Mouse (Mus musculus) ES-Bruce4 (cell line): ENCODE results near the gene Pcbp2. TPM values are rescaled to one million over a fixed set of nuclear protein-coding genes. Genes with fewer than 3 reads are reported as not detected.

Source experiments
- H3K27ac ChIP-seq: 2 replicates; pipeline ENCODE4 v1.5.1; 2012; ENCODE audit warnings: low read length, inconsistent platforms; ENCODE audit not compliant: insufficient read depth
- H3K27me3 ChIP-seq: 2 replicates; pipeline ENCODE4 v1.6.1; 2012; ENCODE audit warnings: mild to moderate bottlenecking, low read length, inconsistent platforms; ENCODE audit not compliant: control insufficient read depth, poor library complexity, insufficient read depth, severe bottlenecking
- H3K36me3 ChIP-seq: 2 replicates; pipeline ENCODE4 v1.6.1; 2012; ENCODE audit warnings: inconsistent platforms, mild to moderate bottlenecking, low read length, moderate library complexity; ENCODE audit not compliant: control insufficient read depth, poor library complexity, insufficient read depth, severe bottlenecking
- H3K4me1 ChIP-seq: one replicate; pipeline ENCODE4 v1.8.1; 2011; ENCODE audit warnings: low read length; ENCODE audit not compliant: control insufficient read depth, insufficient read depth
- H3K4me3 ChIP-seq: 2 replicates; pipeline ENCODE4 v1.5.1; 2011; ENCODE audit warnings: low read depth, mild to moderate bottlenecking, low read length
- H3K9ac ChIP-seq: 2 replicates; pipeline ENCODE4 v1.6.1; 2012; ENCODE audit warnings: low read depth, mild to moderate bottlenecking, inconsistent platforms; ENCODE audit not compliant: poor library complexity, severe bottlenecking
- H3K9me3 ChIP-seq: replicated peaks from 2 replicates; pipeline ENCODE4 v1.6.1; 2012; ENCODE audit warnings: mild to moderate bottlenecking, low read length, inconsistent platforms; ENCODE audit not compliant: control insufficient read depth, poor library complexity, insufficient read depth, severe bottlenecking
- CTCF ChIP-seq: IDR thresholded peaks from one replicate; pipeline ENCODE4 v1.8.1; 2011; ENCODE audit warnings: low read depth, low read length
- EP300 ChIP-seq: IDR thresholded peaks from 2 replicates; pipeline ENCODE4 v1.6.1; 2011; ENCODE audit warnings: low read depth, low read length; ENCODE audit not compliant: insufficient read depth
- POLR2A ChIP-seq: IDR thresholded peaks from one replicate; pipeline ENCODE4 v1.8.1; 2011; ENCODE audit warnings: low read length; ENCODE audit not compliant: insufficient read depth
- polyA plus RNA-seq: library from polyadenylated mRNA; stranded (reverse); fragments of >200 nt; gene quantifications from 2 replicates; pipeline ENCODE4 v1.2.4, GENCODE M21; 2011; ENCODE audit warnings: low read depth; ENCODE audit not compliant: missing spikeins, insufficient read depth, insufficient read length

Gene Pcbp2
- polyA plus RNA-seq, 1 experiment, result 1,129 TPM

DNA sequence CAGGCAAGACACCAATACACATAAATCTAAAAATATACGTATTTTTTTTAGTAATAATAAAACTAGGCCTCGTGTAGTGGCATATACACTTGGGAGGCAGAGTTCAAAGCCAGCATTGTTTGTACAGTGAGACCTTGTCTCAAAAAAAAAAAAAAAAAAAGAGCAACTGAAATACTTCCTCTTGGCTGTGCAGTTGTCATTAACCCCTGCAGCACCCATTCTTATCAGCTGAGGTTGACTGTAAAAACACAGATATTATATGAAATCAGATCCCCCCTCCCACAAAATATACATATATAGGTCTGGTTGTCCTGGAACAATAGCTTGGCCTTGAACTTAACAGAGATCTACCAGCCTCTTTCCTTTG lies 36.1 kb downstream of the Pcbp2 start:
- Histone ChIP-seq H3K27me3 (no peaks in the 10 kb centered on the region), H3K9ac (no peak overlapping the region), H3K4me1 (peaks cover 2% of the 10 kb centered on the region), H3K9me3 (no peaks in the 10 kb centered on the region), H3K36me3 (peaks cover 31% of the 10 kb centered on the region), H3K27ac (no peak overlapping the region), H3K4me3 (no peak overlapping the region)
- TF ChIP-seq POLR2A, result no peak
- TF ChIP-seq EP300, result no peak
- TF ChIP-seq CTCF, result no peak

DNA sequence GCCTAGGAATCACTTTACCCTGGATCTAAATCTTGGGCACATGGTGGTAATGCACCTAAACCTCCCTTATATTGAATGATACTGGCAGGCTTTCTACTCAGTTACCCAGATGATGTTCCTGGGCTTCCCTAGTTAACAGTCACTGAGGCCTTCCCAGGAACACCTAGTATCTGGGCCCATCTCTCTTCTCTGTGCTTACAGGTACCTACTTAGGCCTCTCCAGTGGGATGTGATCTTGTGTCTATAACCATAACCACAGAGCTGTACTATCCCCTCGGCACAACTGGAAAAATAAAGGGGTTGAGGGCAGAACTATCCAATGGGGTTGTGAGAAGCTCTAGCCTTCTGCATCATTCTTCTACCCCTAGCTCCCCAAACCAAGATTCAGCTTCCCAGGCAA lies 36.5 kb downstream of the Pcbp2 start:
- Histone ChIP-seq H3K27me3 (no peaks in the 10 kb centered on the region), H3K9ac (no peak overlapping the region), H3K27ac (no peak overlapping the region), H3K9me3 (no peaks in the 10 kb centered on the region), H3K36me3 (peaks cover 27% of the 10 kb centered on the region), H3K4me3 (no peak overlapping the region), H3K4me1 (peaks cover 3% of the 10 kb centered on the region)
- TF ChIP-seq CTCF (no peak), EP300 (no peak), POLR2A (no peak)

DNA sequence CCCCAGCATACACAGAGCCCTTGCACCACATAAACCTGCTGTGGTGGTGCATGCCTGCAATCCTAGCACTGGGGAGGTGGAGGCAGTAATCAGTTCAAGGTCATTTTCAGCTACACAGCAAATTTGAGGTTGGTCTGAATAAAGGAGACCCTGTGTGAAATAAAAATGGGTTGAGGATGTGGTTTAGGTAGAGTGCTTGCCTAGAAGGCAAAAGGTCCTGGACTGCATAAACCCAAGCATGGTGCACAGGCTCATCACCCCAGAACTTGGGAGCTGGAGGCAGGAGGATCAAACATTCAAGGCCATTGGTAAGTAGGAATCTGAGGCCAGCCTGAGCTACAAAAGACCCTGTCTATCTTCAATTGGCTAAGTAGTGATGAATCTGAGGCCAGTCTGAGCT lies 37.2 kb downstream of the Pcbp2 start:
- H3K4me1 ChIP-seq, result peaks cover 6% of the 10 kb centered on the region
- H3K9me3 ChIP-seq, result no peaks in the 10 kb centered on the region
- no peak overlapping the region for H3K27ac ChIP-seq
- no peaks in the 10 kb centered on the region for H3K27me3 ChIP-seq
- no peak overlapping the region for H3K9ac ChIP-seq
- H3K4me3 ChIP-seq, result no peak overlapping the region
- TF ChIP-seq EP300, result no peak
- no peak for TF ChIP-seq CTCF
- no peak for TF ChIP-seq POLR2A
- peaks cover 20% of the 10 kb centered on the region for H3K36me3 ChIP-seq

DNA sequence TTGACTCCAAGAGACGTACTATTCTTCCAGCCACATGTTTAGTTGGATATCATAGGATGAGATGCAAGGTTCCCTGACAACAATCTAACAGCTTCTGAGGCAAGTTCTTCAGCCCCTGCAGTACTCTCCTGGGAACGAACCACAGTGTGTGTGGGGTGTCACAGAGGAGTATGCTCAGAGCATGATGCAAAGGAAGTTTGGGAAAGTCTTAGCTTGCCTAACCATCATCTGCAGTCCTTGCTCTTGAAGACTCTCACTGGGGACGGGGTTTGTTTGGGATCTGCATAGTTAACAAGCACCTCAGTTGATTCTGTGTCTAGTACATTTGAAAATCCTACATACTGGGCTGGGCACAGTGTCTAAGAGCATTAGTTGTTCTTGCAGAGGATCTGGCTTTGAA lies 38.0 kb downstream of the Pcbp2 start:
- no peak for TF ChIP-seq POLR2A
- TF ChIP-seq CTCF, result no peak
- no peak for TF ChIP-seq EP300
- Histone ChIP-seq H3K27ac (no peak overlapping the region), H3K4me3 (no peak overlapping the region), H3K36me3 (peaks cover 12% of the 10 kb centered on the region), H3K9me3 (no peaks in the 10 kb centered on the region), H3K4me1 (peaks cover 6% of the 10 kb centered on the region), H3K9ac (no peak overlapping the region), H3K27me3 (no peaks in the 10 kb centered on the region)

GRCm38 (mm10) chr15:102510110-102510509 lies 39.8 kb downstream of the Pcbp2 start:
- no peaks in the 10 kb centered on the region; the same call in 1 of the 2 replicates for H3K36me3 ChIP-seq
- H3K4me3 ChIP-seq, result peak overlapping the region; percentile 76
- H3K9me3 ChIP-seq, result no peaks in the 10 kb centered on the region
- peak overlapping the region; percentile 50 for H3K9ac ChIP-seq
- no peak for TF ChIP-seq CTCF
- TF ChIP-seq POLR2A, result no peak
- TF ChIP-seq EP300, result no peak
- peaks cover 5% of the 10 kb centered on the region for H3K4me1 ChIP-seq
- H3K27ac ChIP-seq, result 0 out of 2 replicates have a peak overlapping the region, but pooled peaks have one; percentile 31
- no peaks in the 10 kb centered on the region for H3K27me3 ChIP-seq

- TF ChIP-seq POLR2A, result peak; percentile 43
- no peak; the same call in 1 of the 2 replicates for TF ChIP-seq EP300
- TF ChIP-seq CTCF, result no peak
- Histone ChIP-seq H3K4me1 (peaks cover 6% of the 10 kb centered on the region), H3K27me3 (no peaks in the 10 kb centered on the region), H3K27ac (peak overlapping the region; percentile 12; the same call in 1 of the 2 replicates), H3K4me3 (peak overlapping the region; percentile 76), H3K9me3 (no peaks in the 10 kb centered on the region), H3K36me3 (no peaks in the 10 kb centered on the region; the same call in 1 of the 2 replicates), H3K9ac (peak overlapping the region; percentile 50)
Measured at GRCm38 (mm10) chr15:102510590-102511284, 40.4 kb downstream of the Pcbp2 start.
